Mouse (Mus musculus): ENCODE measurements around the gene Egfl7. TPM values are rescaled to one million over a fixed set of nuclear protein-coding genes. Genes with fewer than 3 reads are reported as not detected.
A peak's percentile ranks its signal among the peaks of the same experiment; 100 is the strongest.

Egfl7 gene
- polyA plus RNA-seq, 1 experiment from 2014 or later, result 121 TPM

MicroRNAs encoded within 50 kb of the gene (microRNA counts, 519-probe panel; counts per million panel counts)
- 3,725 counts per million, percentile 93 among the panel's probes with 10 or more counts for microRNA mmu-miR-126-3p
- 3,001 counts per million, percentile 76 among the panel's probes with 10 or more counts for microRNA mmu-miR-126-5p

Small RNAs within 50 kb of the gene (microRNA-seq; reads per million reads assigned to microRNA genes)
- gene Mir126a, result 0.58 reads per million
- not detected for gene Mir126b

Other genes with a start within 250 kb of the Egfl7 start
- gene Dnlz, start 227.9 kb upstream of the Egfl7 start, polyA plus RNA-seq (2015; fragmentation: Nextera tagmentation; extraction: Ambion mirVana), result 22.2 and 25.1 TPM in 2 replicates
- gene Card9, start 219.1 kb upstream of the Egfl7 start, polyA plus RNA-seq (2015; fragmentation: Nextera tagmentation; extraction: Ambion mirVana), result 1.6 and 1.8 TPM in 2 replicates
- gene Snapc4, start 199.4 kb upstream of the Egfl7 start, polyA plus RNA-seq (2015; fragmentation: Nextera tagmentation; extraction: Ambion mirVana), result 23.5 and 25.9 TPM in 2 replicates
- gene Entr1, start 190.7 kb upstream of the Egfl7 start, polyA plus RNA-seq (2015; fragmentation: Nextera tagmentation; extraction: Ambion mirVana), result 103 TPM in 2 replicates
- gene Pmpca, start 190.7 kb upstream of the Egfl7 start, polyA plus RNA-seq (2015; fragmentation: Nextera tagmentation; extraction: Ambion mirVana), result 86.8 and 97.9 TPM in 2 replicates
- 17.2 and 17.4 TPM in 2 replicates for gene Inpp5e, start 170.8 kb upstream of the Egfl7 start, polyA plus RNA-seq (2015; fragmentation: Nextera tagmentation; extraction: Ambion mirVana)
- 22.3 and 24.0 TPM in 2 replicates for gene Sec16a, start 134.8 kb upstream of the Egfl7 start, polyA plus RNA-seq (2015; fragmentation: Nextera tagmentation; extraction: Ambion mirVana)
- 16.1 and 17.9 TPM in 2 replicates for gene Notch1, start 63.4 kb upstream of the Egfl7 start, polyA plus RNA-seq (2015; fragmentation: Nextera tagmentation; extraction: Ambion mirVana)
- gene Gm20532, start 6.6 kb downstream of the Egfl7 start, polyA plus RNA-seq (2015; fragmentation: Nextera tagmentation; extraction: Ambion mirVana), result not detected in 2 replicates
- 60.1 and 63.4 TPM in 2 replicates for gene Agpat2, start 24.4 kb downstream of the Egfl7 start, polyA plus RNA-seq (2015; fragmentation: Nextera tagmentation; extraction: Ambion mirVana)
- gene Fam69b, start 48.4 kb downstream of the Egfl7 start, polyA plus RNA-seq (2015; fragmentation: Nextera tagmentation; extraction: Ambion mirVana), result 28.9 and 33.7 TPM in 2 replicates
- not detected in 2 replicates for gene Lcn4, start 91.3 kb downstream of the Egfl7 start, polyA plus RNA-seq (2015; fragmentation: Nextera tagmentation; extraction: Ambion mirVana)